Mouse (Mus musculus) C2C12 (cell line): ENCODE measurements around the gene Gpr171.

Experiments used
- CTCF ChIP-seq: IDR thresholded peaks from one replicate; pipeline ENCODE4 v1.5.1; 2011; ENCODE audit not compliant: control insufficient read depth, insufficient read depth, insufficient read length
- MYOD1 ChIP-seq: IDR thresholded peaks from one replicate; pipeline ENCODE4 v1.6.1; 2011; ENCODE audit warnings: low read depth; ENCODE audit not compliant: control insufficient read depth, insufficient read length
- MYOG ChIP-seq: IDR thresholded peaks from one replicate; pipeline ENCODE4 v1.6.1; 2011; ENCODE audit not compliant: control insufficient read depth, insufficient read length; ENCODE audit errors: extremely low read depth
- USF1 ChIP-seq: IDR thresholded peaks from one replicate; pipeline ENCODE4 v1.6.1; 2011; ENCODE audit warnings: low read depth, mild to moderate bottlenecking, control low read depth, moderate library complexity

GRCm38 (mm10) chr3:59130431-59130830, 28.8 kb upstream of the Gpr171 start:
- no peak for TF ChIP-seq CTCF
- TF ChIP-seq MYOG = no peak
- no peak for TF ChIP-seq MYOD1
- TF ChIP-seq USF1 = no peak
